Mouse (Mus musculus) limb, embryonic 11.5 days (tissue): Measurements from ENCODE around the gene Gbp5. TPM values are rescaled to one million over a fixed set of nuclear protein-coding genes. Genes with fewer than 3 reads are reported as not detected.
A peak's percentile ranks its signal among the peaks of the same experiment; 100 is the strongest.

Experiments
- ATAC-seq: fragments of 200-750 bp; cut with Nextera tagmentation; 2 replicates; pipeline ENCODE4 v1.8.0; 2017; ENCODE audit warnings: low read depth; ENCODE audit not compliant: insufficient number of reproducible peaks, low FRiP score, low TSS enrichment
- DNase-seq: peaks from one replicate; pipeline ENCODE4 v3.0.0-alpha.2; 2015; ENCODE audit warnings: low spot score
- H3K27ac ChIP-seq: fragments of 300-500 bp; sonication (generic); replicated peaks from 2 replicates; pipeline ENCODE4 v1.5.1; 2014; ENCODE audit warnings: low read depth, mild to moderate bottlenecking, low read length
- H3K27me3 ChIP-seq: fragments of 300-500 bp; sonication (generic); 2 replicates; pipeline ENCODE4 v1.6.1; 2014; ENCODE audit warnings: mild to moderate bottlenecking, low read length, mixed read lengths; ENCODE audit not compliant: control insufficient read depth, insufficient read depth
- H3K36me3 ChIP-seq: fragments of 300-500 bp; sonication (generic); 2 replicates; pipeline ENCODE4 v1.6.1; 2014; ENCODE audit warnings: mild to moderate bottlenecking, low read length, moderate library complexity, mixed read lengths; ENCODE audit not compliant: control insufficient read depth, insufficient read depth
- H3K4me1 ChIP-seq: fragments of 300-500 bp; sonication (generic); 2 replicates; pipeline ENCODE4 v1.6.1; 2014; ENCODE audit warnings: low read length, mixed read lengths; ENCODE audit not compliant: control insufficient read depth, insufficient read depth
- H3K4me2 ChIP-seq: fragments of 300-500 bp; sonication (generic); 2 replicates; pipeline ENCODE4 v1.6.1; 2014; ENCODE audit warnings: low read depth, mild to moderate bottlenecking, moderate library complexity; ENCODE audit not compliant: severe bottlenecking
- H3K4me3 ChIP-seq: fragments of 300-500 bp; sonication (generic); 2 replicates; pipeline ENCODE4 v1.5.1; 2014; ENCODE audit warnings: low read depth, low read length
- H3K9ac ChIP-seq: fragments of 300-500 bp; sonication (generic); 2 replicates; pipeline ENCODE4 v1.6.1; 2014; ENCODE audit warnings: mild to moderate bottlenecking, low read length
- H3K9me3 ChIP-seq: fragments of 300-500 bp; sonication (generic); 2 replicates; pipeline ENCODE4 v1.6.1; 2016; ENCODE audit warnings: low read length; ENCODE audit not compliant: control insufficient read depth
- WGBS: fragments of 180-500 bp; shearing (Covaris S2); extraction: QIAGEN DNeasy Blood & Tissue Kit; methylation state at CpG from one replicate; pipeline ENCODE4 v1.1.7; 2014; 5-methylcytosine and 5-hydroxymethylcytosine counted together
- polyA plus RNA-seq: library from polyadenylated mRNA; unstranded; fragments of >200 nt; fragmentation: Nextera tagmentation; extraction: Ambion mirVana; gene quantifications from 2 replicates; pipeline ENCODE4 v1.2.1, GENCODE M21; 2014

The Gbp5 gene
- polyA plus RNA-seq, 1 experiment from 2014 or later: not detected

DNA sequence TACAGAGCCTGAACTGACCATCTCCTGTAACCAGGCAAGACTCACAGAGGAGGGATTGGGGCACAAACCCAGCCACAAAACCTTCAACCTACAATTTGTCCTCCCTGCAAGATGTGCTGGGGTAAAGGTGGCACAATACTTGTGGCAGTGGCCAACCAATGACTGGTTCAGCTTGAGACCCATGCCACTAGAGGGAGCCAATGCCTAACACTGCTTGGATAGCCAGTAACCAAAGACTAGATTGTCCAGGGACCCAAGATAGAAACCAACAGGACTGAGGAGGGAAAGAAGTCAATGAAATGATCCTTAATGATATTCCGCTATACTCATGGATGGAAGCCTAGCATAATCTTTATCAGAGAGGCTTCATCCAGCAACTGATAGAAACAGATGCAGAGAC lies 3.3 kb upstream of the Gbp5 start:
- no peak overlapping the region for H3K4me2 ChIP-seq
- ATAC-seq: no peak
- no peak overlapping the region for H3K27ac ChIP-seq
- no peak overlapping the region for H3K4me3 ChIP-seq
- H3K36me3 ChIP-seq: no peaks in the 10 kb centered on the region
- H3K4me1 ChIP-seq: no peaks in the 10 kb centered on the region
- no peaks in the 10 kb centered on the region for H3K9me3 ChIP-seq
- WGBS: 58% methylated on average over 1 of the region's 1 CpGs
- peak; percentile 71 for DNase-seq
- no peaks in the 10 kb centered on the region for H3K27me3 ChIP-seq
- H3K9ac ChIP-seq: no peak overlapping the region

DNA sequence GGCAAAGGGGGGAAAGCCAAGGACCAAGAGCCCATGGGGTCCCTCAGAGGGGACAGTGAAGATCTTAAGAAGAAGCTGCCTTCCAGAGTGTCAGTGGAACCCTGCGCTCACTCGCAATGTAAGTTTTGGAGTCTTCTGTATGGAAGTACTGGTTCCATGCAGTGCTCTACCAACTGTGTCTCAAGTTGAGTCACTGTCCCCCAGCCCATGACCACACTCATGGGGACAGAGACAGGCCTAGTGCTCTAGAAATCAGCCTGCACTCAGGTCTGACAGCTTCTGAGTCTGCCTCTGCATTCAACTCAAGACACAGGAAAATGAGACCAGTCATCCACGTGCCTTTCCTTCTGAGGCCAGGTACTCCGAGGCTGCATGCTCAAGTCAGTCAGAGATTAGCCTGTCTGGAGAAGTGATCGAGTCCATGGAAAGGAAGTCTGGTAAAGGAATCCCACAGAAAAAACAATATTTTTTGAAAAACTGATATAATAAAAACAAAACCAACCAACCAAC lies 1.4 kb downstream of the Gbp5 start:
- no peak overlapping the region for H3K27ac ChIP-seq
- no peak overlapping the region for H3K4me3 ChIP-seq

DNA sequence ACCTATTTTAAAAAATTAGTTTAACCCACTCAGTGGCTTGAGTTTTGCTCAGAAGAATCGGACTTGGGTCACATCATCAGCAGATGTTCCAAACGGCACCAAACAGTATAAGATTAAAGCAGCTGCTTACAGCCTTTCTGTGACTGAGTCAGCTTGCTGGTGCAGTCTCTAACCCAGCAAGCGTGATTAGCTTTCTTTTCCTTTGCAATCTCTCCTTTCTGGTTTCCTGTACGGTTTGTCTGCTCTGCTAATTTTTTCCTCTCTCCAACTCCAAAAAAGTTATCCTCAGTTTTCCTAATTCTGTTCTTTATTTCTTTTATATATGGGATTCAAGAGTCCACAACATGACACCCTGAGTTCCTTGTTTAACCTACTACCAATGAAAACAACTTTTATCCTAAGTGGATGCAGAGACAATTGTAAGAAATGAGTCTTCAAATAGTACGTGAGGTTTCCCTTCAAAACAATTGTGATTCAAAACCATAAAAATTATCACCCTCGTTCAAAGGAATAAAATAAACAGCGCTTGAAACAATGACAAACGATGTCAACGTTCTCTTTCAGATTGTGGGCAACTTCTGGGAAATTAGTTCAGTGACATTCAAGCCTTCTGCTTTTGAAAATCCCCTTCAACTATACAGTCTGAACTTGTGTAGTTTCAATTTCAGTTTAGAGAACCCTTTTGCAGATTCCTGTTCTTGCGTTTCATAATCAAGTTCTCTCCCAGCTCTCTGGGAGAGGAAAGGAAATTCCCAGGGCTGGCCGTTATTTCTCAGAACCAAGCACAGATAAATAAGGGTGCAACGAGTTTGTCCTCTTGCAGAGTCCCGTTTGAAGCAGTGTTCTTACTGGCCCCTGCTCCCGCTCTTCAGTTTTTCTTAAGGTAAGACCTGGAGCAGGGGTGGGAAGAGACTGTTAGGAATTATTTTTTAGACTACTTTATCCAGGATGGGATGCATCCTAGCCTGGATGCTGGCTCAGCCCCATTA lies 2.6 kb downstream of the Gbp5 start:
- H3K4me3 ChIP-seq: no peak overlapping the region
- H3K36me3 ChIP-seq: no peaks in the 10 kb centered on the region
- H3K27ac ChIP-seq: no peak overlapping the region
- H3K9ac ChIP-seq: no peak overlapping the region
- H3K4me2 ChIP-seq: no peak overlapping the region
- DNase-seq: no peak
- 65% methylated on average over 14 of the region's 14 CpGs for WGBS
- no peaks in the 10 kb centered on the region for H3K4me1 ChIP-seq
- H3K9me3 ChIP-seq: no peaks in the 10 kb centered on the region
- H3K27me3 ChIP-seq: no peaks in the 10 kb centered on the region
- no peak for ATAC-seq

More for the DNA sequence above, 1.4 kb downstream of the Gbp5 start:
- H3K4me1 ChIP-seq: no peaks in the 10 kb centered on the region
- ATAC-seq: no peak
- H3K27me3 ChIP-seq: no peaks in the 10 kb centered on the region
- H3K9ac ChIP-seq: no peak overlapping the region
- no peaks in the 10 kb centered on the region for H3K36me3 ChIP-seq
- WGBS: 95% methylated on average over 5 of the region's 5 CpGs
- H3K4me2 ChIP-seq: no peak overlapping the region
- no peaks in the 10 kb centered on the region for H3K9me3 ChIP-seq
- DNase-seq: no peak

DNA sequence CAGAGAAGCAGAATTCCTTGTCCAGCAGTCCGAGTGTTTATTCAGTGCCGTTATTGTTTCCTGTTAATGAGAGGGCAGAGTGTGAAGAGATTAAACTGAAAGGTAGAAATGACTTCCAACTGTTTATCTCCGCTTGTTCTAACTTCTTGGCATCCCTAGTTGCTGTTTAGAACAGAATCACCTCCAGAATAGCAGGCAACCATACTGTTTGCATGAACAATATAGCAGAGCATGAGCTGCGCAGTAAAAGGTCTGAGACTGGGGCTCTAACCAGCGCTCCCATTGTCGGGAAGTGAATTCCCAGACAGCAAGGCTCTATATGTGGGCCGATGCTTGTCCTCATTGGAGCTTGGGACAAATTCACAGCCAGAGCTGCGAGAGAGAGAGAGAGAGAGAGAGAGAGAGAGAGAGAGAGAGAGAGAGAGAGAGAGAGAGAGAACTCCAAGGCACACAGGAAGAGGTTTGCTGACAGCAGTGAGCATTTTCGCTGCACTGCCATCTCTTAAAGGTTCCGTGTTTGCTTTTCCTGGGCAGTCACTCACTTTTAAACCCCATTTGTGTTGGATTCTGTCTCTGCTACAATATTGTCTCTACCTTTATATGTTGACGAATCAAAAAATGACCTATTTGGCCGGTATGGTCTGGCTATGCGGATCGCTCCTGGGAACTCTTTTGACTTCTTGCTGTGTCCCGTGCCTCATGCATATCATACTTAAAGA lies 3.5 kb downstream of the Gbp5 start:
- H3K9me3 ChIP-seq: no peaks in the 10 kb centered on the region
- WGBS: 63% methylated on average over 15 of the region's 15 CpGs
- no peaks in the 10 kb centered on the region for H3K4me1 ChIP-seq
- H3K4me2 ChIP-seq: no peak overlapping the region
- no peak overlapping the region for H3K27ac ChIP-seq
- H3K36me3 ChIP-seq: no peaks in the 10 kb centered on the region
- ATAC-seq (no peak), DNase-seq (no peak)
- no peak overlapping the region for H3K9ac ChIP-seq
- H3K4me3 ChIP-seq: no peak overlapping the region
- H3K27me3 ChIP-seq: no peaks in the 10 kb centered on the region

DNA sequence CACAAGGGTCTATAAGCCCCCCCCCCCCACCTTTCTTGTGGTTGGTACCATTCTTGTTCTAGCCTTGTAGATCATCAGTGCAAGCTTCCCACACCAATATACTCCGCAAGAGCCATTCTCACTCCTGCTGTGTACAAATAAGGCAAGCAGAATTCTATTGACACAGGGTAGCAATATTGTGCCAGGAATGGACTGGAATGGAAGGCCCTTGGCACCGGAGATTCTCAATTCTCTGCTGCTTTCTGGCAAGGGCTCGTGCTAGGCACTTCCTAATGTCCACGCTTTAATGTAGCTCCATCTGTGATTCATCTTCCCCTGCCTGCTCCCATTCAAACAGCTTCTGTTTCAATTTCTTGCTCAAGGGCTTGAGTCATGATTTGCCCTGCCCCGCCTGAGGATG lies 5.2 kb downstream of the Gbp5 start:
- DNase-seq (no peak), ATAC-seq (no peak)
- H3K27me3 ChIP-seq: no peaks in the 10 kb centered on the region
- H3K36me3 ChIP-seq: no peaks in the 10 kb centered on the region
- H3K4me1 ChIP-seq: no peaks in the 10 kb centered on the region
- no peaks in the 10 kb centered on the region for H3K9me3 ChIP-seq
- no peak overlapping the region for H3K27ac ChIP-seq
- H3K4me3 ChIP-seq: no peak overlapping the region
- no peak overlapping the region for H3K4me2 ChIP-seq
- WGBS: 93% methylated on average over 5 of the region's 5 CpGs
- H3K9ac ChIP-seq: no peak overlapping the region

DNA sequence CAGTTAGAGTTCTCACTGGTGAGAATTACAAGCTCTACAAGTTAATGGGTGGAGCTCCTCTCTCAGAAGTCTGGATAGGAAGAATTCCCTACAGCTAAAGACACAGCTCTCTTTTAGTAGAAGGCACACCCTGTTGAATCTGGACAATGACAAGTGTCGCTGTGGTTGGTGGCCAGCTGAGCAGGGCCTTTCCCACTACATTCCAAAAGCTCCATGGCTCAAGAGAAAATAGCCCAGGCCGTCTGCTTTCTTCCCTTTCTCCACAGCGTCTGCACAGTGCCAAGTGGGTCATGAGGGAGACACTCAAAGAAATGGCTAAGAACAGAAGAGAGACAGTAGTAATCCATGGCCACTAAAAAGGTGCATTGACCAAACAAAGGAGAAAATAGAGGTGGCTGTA lies 34.3 kb downstream of the Gbp5 start:
- Histone ChIP-seq H3K27me3 (0 out of 2 replicates have a peak, but pooled peaks cover 3% of the 10 kb centered on the region), H3K4me2 (no peak overlapping the region), H3K9ac (no peak overlapping the region), H3K4me1 (no peaks in the 10 kb centered on the region), H3K9me3 (no peaks in the 10 kb centered on the region), H3K4me3 (no peak overlapping the region), H3K27ac (no peak overlapping the region), H3K36me3 (no peaks in the 10 kb centered on the region)
- 84% methylated on average over 3 of the region's 3 CpGs for WGBS
- ATAC-seq (no peak), DNase-seq (no peak)

DNA sequence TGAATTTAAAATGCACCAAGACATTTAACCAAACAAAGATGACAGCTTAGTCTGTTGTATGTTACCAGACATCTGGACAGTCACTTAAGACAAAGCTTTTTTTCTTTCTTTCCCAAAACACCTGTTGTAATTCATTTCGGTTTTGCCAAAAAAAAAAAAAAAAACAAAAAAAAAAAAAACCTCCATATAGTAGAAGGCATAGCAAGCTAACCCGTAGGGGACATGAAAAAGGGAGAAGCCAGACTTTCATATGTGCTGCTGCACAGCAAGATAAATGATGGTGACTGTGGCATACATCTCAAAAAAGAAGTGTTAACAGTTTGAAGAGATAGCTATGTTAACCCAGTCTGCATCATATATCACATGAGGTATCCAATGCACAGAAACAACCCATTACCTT lies 35.8 kb downstream of the Gbp5 start:
- Histone ChIP-seq H3K9ac (no peak overlapping the region), H3K36me3 (no peaks in the 10 kb centered on the region), H3K4me3 (peak overlapping the region; percentile 55), H3K9me3 (no peaks in the 10 kb centered on the region), H3K27me3 (0 out of 2 replicates have a peak, but pooled peaks cover 3% of the 10 kb centered on the region), H3K4me1 (no peaks in the 10 kb centered on the region), H3K27ac (no peak overlapping the region), H3K4me2 (peak overlapping the region; percentile 94)
- 74% methylated on average over 2 of the region's 2 CpGs for WGBS
- DNase-seq (no peak), ATAC-seq (no peak)

DNA sequence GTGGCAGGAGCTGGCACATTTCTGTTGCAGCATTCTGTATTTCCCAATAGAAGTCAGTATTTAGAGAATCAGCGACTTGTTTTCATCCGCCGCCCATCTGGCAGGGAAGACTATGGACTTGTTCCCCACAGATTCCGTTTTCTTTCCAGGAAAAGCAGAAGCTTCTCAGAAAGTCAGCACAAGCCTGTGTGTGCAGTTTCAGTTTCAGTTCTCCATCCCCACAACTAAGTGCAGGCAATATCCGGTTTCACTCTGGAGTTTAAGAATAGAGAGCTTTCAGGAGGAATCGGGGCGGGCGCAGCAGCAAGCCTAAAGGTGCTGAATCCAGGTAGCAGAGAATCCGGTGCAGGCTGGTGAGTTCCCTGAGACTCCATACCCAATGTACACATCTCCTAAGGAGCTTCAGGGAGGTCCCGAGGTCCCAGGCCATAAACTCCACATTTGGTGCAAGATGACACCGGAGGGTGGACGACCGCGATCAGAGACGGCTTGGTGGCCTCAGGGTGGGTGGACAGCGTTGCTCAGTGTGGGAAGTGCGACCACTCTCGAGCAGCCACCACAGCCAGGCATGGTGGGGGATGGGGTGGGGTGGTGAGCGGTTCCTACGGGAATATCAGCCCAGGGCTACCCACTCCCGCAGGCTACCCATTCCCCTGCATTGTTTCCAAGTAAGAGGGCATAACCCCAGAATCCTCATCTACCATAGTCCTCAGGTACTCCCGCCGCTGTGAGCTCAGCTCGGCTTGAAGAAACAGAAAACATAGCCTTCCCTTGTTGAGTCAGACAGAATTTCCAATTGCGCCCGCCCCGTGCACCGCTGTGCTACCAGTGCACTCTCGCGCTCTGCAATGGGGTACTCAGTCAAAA lies 36.5 kb downstream of the Gbp5 start, which contains the start of gene Gbp7:
TSS of gene Gbp7 (plus strand) at position 256 of the 867 bp plus-strand sequence.
- WGBS: under 1% methylated on average over 30 of the region's 30 CpGs
- H3K4me2 ChIP-seq: peak within 1 kb of the TSS; percentile 94
- no peaks in the 10 kb centered on the region for H3K9me3 ChIP-seq
- peak; percentile 86 for ATAC-seq
- DNase-seq: peak; percentile 68
- peak within 1 kb of the TSS; percentile 52 for H3K9ac ChIP-seq
- H3K36me3 ChIP-seq: no peaks in the 10 kb centered on the region
- H3K27ac ChIP-seq: no peak within 1 kb of the TSS
- H3K4me1 ChIP-seq: no peaks in the 10 kb centered on the region
- H3K4me3 ChIP-seq: peak within 1 kb of the TSS; percentile 55
- 0 out of 2 replicates have a peak, but pooled peaks cover 3% of the 10 kb centered on the region for H3K27me3 ChIP-seq
